Mouse (Mus musculus) cortical plate, adult 2 months (tissue): Measurements from ENCODE around the gene Nes.

Experiments
- CTCF ChIP-seq: fragments of 200-500 bp; IDR thresholded peaks from 2 replicates; pipeline ENCODE4 v1.5.1; 2011; ENCODE audit warnings: mild to moderate bottlenecking, control low read depth, low read length; ENCODE audit not compliant: insufficient read depth; ENCODE audit errors: extremely low read depth
- POLR2A ChIP-seq: fragments of 200-500 bp; IDR thresholded peaks from 2 replicates; pipeline ENCODE4 v1.6.1; 2011; ENCODE audit warnings: mild to moderate bottlenecking, low read length, control low read depth; ENCODE audit not compliant: insufficient read depth; ENCODE audit errors: extremely low read depth

DNA sequence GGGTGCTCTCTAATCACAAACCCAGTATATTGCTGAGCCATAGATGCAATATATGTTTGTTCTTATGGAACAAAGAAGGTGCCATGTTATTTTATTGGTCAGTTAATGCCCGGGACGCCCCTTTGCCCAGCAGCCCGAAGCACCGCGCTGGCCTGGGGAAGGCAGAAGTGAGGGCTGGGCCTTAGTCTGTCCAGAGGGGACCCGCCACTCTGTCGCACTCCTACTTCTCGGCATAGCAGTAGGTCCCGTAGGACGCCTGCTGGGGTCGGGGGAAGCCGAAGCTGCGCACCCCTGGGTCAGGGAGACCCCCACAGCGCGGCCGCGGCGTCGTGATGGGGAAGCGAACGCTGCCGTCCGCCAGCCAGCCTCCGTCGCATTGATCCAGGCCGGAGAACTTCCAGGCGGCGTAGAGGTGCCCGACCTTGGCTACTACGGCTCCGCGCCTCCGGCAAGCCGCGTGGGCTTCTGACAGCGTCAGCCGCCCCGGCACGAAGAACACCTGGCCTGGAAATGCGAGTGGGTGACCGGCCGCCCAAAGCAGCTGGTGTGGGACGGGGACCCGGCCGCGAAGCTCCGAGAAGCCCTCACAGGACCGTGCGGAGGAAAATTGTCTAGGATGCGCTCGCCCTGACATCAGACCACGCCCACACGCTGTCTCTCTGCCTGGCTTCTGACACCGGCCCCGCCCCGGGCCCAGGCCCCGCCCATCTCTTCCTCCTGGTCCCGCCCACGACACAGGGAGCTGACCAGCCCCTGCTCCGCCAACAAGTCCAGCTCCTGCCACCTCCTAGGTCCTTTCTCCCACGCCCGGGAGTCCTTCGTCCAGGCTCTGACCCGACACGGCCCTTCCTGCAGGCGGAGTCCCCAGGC is 51.7 kb downstream of the Nes start:
- no peak for TF ChIP-seq CTCF
- peak; percentile 59; the same call in 1 of the 2 replicates for TF ChIP-seq POLR2A
